Mouse (Mus musculus) thymus, postnatal 14 days (tissue): ENCODE data around the gene Gzmd.
A peak's percentile ranks its signal among the peaks of the same experiment; 100 is the strongest.
"Not testable (repeated sequence)": the region's sequence is repeated elsewhere in the genome, so short reads cannot be mapped to it uniquely, and the experiment has no call there.

ENCODE experiments used
- DNase-seq: peaks from one replicate; pipeline ENCODE4 v3.0.0; 2021

Gene Gzmd

DNA sequence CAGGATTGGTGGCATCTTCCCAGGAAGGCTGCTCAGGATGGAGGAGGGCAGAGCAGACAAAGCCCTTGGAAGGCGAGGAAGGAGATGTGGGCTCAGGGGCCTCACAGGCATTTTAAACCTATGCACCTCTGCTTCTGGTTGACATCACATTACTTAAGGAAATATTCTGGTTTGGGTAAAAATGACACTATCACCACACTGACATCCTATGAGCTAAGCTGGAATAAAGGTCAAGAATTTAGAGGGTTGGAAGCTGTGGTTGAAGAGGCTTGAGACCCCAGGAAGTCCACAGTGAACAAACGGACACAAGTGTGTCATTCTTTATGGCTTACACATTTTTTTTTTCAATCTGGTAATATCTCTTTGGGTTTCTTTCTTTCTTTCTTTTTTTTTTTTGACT lies at the start of gene Gzmd:
Gene Gzmd (minus strand): TSS at position 101 of the 400 bp plus-strand sequence.
- DNase-seq, result not testable (repeated sequence)

GRCm38 (mm10) chr14:56177651-56178050 lies 45.2 kb upstream of the Gzmd start:
- DNase-seq, result peak; percentile 46

DNA sequence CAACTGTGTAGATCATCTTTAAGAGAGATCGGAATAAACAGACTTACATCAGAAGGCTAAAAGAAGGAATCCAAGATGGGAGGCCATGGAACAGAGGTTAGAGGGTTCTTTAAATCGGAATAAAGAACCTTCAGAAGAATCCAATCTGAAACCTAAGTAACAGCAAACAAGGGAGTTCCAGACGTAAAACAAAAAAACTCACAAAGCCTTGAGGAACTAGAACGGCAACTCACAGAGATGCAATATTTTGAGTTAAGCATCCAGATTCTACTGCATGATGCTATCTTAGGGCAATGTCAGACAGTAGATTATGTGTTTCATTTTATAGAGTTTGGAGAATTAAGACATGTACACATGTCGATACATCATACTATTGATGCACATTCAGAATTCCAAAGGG lies 42.1 kb upstream of the Gzmd start, which contains the start of gene Gzmn:
Gene Gzmn (minus strand): TSS at position 101 of the 400 bp plus-strand sequence.
- DNase-seq, result no peak

- DNase-seq, result no peak
Measured at GRCm38 (mm10) chr14:56173396-56173795, 41.0 kb upstream of the Gzmd start.

DNA sequence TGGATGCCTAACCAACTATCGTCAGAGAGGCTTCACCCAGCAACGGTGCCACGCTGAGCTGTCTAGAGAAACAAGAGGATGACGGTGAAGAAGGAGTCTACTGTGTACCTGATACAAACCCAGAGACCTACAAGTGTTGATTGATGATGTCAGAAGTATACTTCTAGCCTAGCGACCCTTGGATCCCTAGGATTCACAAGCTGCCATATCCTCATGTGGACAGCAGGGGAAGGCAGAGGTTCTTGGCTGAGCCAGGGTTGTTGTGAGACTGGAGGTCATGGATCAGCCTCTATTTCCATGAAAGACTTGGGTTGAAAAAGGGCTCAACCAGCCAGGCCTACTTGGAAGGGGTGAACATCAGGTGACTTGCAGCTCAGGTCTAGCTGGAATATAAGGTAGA lies 40.3 kb upstream of the Gzmd start:
- DNase-seq, result no peak

- no peak for DNase-seq
Measured at GRCm38 (mm10) chr14:56168009-56168408, 35.6 kb upstream of the Gzmd start.

DNA sequence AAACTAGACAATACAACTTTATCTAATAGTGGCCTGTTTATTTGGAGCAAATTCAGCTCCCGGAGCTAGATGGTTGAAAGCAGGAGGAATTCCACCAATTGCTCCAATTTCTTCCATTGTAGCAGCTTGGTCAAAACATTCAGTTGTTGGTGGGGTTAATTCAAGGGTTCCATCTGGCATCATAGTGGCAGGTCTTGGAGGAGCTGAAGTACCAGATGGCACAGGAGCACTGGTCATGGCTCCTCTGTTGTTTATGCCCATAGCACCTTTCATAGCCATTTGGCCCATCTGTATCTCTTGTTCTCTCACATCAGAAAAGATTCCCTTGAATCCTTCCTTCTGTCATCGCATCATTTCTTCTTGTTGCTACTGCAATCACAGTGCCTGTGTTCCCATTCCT lies 29.7 kb upstream of the Gzmd start:
- no peak for DNase-seq

DNA sequence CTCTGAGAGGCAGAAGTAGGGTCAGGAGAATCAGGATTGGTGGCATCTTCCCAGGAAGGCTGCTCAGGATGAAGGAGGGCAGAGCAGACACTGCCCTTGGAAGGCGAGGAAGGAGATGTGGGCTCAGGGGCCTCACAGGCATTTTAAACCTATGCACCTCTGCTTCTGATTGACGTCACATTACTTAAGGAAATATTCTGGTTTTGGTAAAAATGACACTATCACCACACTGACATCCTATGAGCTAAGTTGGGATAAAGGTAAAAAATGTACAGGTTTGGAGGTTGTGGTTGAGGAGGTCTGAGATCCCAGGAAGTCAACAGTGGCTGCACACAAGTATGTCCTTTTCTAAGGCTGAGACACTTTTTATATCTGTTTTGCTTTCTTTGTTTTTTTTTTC lies 27.1 kb upstream of the Gzmd start, which contains the start of gene Gzmg:
Gene Gzmg (minus strand): TSS at position 101 of the 400 bp plus-strand sequence.
- DNase-seq, result not testable (repeated sequence)

GRCm38 (mm10) chr14:56155340-56155739 lies 22.9 kb upstream of the Gzmd start:
- peak; percentile 8 for DNase-seq

DNA sequence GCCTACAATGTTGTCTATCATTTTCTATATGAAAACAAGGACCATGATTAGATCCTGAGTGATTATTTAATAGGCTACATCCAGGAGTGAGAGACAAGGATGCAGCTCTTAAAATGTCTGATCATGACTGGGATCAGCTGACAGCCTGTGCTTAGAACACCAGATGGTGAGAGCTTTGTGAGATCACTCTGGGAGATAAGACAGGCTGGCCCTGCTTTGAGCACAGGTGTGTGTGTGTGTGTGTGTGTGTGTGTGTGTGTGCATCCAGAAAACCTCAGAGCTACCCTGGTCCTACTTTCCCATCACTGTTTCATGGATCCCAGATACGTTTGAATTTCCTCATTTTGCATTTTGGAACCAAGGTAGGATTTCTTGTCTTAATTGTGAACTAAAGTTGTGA lies 1.3 kb upstream of the Gzmd start:
- not testable (repeated sequence) for DNase-seq

DNA sequence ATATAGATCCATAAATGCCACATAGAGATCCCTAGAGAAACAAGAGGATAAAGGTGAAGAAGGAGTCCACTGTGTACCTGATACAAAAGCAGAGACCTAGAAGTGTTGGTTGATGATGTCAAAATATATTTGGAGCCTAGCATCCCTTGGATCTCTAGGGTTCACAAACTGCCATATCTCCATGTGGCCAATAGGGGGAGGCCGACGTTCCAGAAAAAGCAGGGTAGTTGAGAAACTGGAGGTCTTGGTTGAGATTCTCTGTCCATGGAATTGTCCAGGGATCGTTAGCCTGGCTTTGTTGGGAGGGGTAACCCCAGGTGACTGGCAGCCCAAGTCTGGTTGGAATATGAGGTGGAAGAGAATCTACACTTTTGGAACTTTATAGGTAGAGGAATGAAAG lies 4.1 kb downstream of the Gzmd start:
- no peak for DNase-seq

- no peak for DNase-seq
Measured at GRCm38 (mm10) chr14:56123516-56123915, 8.9 kb downstream of the Gzmd start.

DNA sequence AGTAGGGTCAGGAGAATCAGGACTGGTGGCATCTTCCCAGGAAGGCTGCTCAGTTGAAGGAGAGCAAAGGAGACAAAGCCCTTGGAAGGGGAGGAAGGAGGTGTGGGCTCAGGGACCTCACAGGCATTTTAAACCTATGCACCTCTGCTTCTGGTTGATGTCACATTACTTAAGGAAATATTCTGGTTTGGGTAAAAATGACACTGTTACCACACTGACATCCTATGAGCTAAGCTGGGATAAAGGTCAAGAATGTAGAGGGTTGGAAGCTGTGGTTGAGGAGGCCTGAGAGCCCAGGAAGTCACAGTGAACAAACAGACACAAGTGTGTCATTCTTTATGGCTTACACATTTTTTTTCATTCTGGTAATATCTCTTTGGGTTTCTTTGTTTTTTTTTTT lies 11.9 kb downstream of the Gzmd start, which contains the start of gene Gzme:
Gene Gzme (minus strand): TSS at position 101 of the 400 bp plus-strand sequence.
- DNase-seq, result no peak

DNA sequence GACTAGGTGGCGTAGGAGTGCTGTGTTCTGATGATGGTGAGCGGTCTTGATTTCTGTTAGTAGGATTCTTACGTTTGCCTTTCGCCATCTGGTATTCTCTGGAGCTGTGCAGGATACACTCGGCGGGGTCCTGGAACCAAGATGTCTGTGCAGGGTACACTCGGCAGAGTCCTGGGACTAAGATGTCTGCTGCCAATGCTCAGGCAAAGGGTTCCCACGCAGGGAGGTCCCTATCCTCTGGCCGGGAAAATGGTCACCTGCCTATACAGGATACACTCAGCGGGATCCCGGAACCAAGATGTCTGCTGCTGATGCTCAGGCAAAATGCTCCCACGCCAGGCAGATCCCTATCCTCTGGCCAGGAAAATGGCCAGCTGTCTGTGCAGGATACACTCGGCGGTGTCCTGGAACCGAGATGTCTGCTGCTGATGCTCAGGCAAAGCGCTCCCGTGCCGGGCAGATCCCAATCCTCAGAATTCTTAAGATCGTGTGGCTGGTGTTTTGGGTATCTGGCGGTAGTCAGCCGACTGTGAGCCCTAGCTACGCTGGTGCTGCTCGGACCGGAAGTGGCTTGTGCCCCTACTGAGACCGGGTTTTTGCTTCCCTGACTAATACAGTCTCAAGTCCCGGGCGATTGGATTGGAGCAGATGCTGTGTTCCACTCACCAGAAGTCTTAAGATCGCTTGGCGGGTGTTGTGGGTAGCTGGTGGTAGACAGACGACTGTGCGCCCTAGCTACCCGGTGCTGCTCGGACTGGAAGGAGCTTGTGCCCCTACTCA lies 16.7 kb downstream of the Gzmd start:
- not testable (repeated sequence) for DNase-seq

DNA sequence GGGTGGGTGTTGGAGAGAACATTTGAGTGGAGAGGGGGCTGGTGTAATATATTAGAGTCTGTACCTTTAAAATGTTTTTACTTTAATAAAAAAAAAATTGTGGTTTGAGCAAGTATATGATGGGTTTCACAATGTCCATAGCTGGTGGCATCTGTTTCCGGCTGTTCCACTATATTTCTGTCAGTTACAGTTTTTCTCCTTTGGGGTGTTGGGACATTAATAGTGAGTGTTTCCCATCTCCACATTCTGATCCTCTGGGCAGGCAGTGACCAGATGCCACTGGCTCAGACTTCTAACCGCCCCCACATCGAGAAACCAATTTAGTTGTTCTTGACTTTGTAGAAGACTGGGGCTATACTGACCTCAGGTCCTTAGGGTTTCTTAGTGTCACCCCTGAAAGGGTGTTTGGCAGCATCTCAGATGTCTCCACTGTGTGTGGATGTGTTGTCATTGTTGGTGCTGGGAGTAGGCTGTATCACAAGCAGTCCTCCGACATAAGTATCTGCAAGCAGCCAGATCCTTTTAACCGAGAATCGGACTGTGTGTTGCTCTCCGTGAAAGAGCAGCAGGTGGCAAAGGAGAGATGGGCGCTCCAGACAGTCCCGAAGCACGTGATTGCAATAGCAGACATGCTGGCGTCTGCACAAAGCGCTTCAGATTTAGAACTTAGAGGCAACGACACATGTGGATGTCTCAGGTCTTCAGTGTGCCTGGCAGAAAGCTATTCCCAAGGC lies 26.8 kb downstream of the Gzmd start:
- no peak for DNase-seq

- no peak for DNase-seq
Measured at GRCm38 (mm10) chr14:56105016-56105415, 27.4 kb downstream of the Gzmd start.

GRCm38 (mm10) chr14:56103452-56103851 lies 29.0 kb downstream of the Gzmd start:
- no peak for DNase-seq

DNA sequence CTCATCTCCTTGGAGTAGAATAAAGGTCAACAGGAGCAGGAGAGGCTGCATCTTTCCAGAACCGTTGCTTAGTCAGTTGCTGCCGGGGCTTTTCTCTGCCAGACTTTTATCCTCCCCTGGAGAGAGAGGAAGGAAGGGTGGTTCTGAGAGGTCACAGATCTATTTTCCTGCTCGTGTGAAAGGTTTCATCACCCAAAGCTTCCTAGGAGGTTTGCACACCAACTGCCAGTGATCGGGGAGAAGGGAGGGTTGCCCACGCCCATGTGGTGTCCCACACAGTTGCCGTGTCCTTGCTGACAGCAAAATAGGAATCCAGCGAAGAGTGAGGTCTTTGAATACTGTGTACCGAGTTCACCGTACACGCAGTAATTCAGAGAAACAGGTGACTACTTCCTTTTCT lies 30.0 kb downstream of the Gzmd start, which contains the start of gene Ctsg:
Gene Ctsg (minus strand): TSS at position 189 of the 400 bp plus-strand sequence.
- DNase-seq, result no peak

- peak; percentile 32 for DNase-seq
Measured at GRCm38 (mm10) chr14:56098940-56099339, 33.5 kb downstream of the Gzmd start.

GRCm38 (mm10) chr14:56097597-56097996 lies 34.8 kb downstream of the Gzmd start:
- no peak for DNase-seq

GRCm38 (mm10) chr14:56093353-56093752 lies 39.1 kb downstream of the Gzmd start:
- no peak for DNase-seq

- no peak for DNase-seq
Measured at GRCm38 (mm10) chr14:56086711-56087110, 45.7 kb downstream of the Gzmd start.

DNA sequence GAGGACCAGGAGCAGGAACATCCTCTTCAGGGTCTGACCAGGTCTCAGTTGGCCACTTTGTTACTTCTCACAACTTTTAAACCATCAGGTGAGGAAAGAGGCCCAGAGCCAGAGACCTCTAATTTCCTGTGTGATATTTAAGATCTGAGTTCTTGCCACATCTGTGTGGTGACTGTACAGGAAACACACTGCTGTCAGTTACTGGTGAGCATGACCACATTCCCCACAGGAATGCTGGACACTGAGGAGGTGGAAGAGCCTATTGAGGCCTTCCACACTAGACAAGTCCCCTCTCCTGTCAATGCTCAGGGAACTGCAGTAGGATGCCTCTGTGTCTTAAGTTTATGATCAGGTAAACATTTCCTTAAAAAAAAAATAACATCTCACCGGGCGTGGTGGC lies 47.2 kb downstream of the Gzmd start, which contains the start of gene Mcpt8:
Gene Mcpt8 (minus strand): TSS at position 107 of the 400 bp plus-strand sequence.
- no peak for DNase-seq

DNA sequence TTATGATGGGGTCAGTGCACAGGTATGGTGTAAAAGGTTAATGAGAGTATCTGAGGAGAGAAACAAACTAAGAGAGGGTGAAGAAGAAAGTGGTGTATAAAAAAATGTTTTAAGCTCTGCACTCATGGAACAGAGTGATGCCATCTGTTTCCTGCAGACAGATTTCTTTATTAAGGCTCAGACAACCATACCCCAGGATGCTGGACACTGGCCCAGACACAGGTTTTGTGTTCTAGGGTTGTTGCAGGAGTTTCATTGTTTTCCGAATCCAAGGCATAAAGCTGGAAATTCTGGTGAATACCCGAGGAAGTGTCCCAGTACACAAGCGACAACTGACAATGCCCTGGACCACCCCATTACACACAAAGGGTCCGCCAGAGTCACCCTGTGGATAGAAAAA lies 50.4 kb downstream of the Gzmd start:
- no peak for DNase-seq
